Mouse (Mus musculus) CD4-positive naive resting alpha-beta T cell, adult 57 days (primary cell): ENCODE data around the gene Pthlh. TPM values are rescaled to one million over a fixed set of nuclear protein-coding genes. Genes with fewer than 3 reads are reported as not detected.

Experiments
- total RNA-seq: library from RNA; stranded (reverse); gene quantifications from one replicate; pipeline ENCODE4 v1.2.4, GENCODE M21; 2023

Gene Pthlh
- not detected for total RNA-seq

DNA sequence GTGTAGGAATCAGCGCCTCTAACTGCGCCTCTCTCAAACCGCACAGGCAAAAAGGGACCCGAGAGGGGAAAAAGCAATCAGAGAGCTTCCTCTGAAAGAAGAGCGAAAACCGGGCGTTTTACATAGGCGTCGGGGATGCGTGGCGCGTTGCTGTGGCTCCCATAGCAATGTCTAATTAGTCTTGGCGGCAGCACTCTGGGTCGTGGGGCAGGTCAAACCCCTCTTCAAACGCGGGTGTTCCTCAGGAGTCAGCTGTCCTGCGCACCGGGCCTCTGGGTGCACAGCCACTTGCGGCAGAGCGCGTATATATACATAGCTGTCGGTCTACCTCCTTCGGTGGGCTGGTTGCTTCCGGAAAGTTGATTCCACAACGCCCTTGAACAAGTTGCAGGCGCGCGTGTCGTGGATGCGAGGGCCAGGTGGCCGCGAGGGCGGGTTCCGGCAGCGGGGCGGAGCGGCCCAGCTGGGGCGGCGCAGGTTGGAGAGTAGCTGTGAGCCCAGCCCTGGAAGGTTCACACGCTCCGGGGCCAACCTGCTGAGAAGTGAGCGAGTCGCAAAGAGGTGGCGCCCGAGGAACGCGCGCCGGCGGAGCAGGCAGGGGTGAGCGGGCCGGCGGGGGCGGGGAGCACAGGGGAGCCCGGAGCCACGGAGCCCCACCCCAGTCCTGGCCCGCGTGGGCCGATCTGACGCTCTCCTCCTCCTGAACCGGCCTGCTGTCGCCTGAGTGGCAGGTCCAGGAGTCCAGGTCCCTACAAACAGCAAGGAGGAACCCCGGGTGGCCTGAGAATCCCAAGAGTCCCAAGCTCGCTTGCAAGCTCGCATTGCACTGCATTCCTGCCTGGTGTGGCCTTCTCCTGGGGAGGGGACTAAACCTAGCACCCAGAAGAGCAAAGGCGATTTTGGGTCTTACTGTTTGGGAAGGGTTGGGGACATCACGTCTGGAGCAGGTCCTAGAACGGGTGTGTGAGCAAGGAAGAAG is at the start of gene Pthlh:
Gene Pthlh (minus strand): TSS at position 597 of the 979 bp plus-strand sequence.

Other genes starting within 250 kb of the Pthlh start
- gene Rep15, start 231.6 kb downstream of the Pthlh start, total RNA-seq: 0.47 TPM
- gene Mrps35, start 221.4 kb downstream of the Pthlh start, total RNA-seq: 48.6 TPM
- gene Mansc4, start 177.2 kb downstream of the Pthlh start, total RNA-seq: not detected
- gene Klhl42, start 172.8 kb downstream of the Pthlh start, total RNA-seq: 9.9 TPM
- gene Ccdc91, start 211.6 kb upstream of the Pthlh start, total RNA-seq: 20.7 TPM